In the genomic region with DNA sequence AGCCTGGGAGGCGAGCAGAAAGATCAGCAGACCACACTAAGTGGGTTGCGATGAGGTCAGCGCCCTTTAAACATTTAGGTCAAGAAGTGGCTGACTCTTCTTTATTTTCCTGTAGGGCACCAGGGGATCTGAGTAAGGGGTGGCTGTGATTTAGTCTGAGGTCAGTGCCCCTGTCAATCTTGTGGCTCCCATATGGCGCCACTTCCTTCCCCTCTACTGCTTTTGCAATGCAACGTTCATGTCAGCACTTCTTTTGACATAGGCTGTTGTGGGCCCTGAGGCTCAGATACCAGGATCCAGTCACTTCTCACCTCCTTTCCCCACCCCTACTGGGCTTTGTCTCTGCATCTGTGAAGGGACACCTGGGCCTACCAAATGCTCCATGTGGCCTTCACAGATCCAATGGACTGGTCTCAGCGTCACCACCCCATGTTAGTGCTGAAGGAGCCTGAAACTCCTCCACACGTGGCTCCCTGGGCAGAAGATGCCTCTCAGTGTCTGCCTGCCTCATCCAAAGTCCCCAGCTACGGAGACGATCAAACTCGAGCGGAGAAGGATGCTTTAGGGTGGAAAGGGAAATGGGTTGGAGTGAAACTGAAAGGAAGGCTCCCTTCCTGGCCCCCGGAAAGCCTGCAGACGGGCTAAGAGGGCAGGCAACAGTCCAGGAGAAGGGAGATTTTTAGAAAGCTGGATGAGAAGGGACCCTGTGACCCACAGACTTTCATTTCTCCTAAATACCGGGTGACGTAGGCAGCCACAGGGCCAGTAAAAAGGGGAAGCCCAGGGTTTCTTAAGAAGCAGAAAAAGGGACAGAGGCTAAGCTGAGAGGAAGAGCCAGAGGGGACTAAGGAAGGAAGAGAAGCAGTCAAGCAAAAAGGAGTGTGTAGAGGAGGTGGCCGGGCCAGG, we compare ENCODE assay signal across 8 mouse cellular contexts. TPM values are rescaled to one million over a fixed set of nuclear protein-coding genes. Genes with fewer than 3 reads are reported as not detected.
A peak's percentile ranks its signal among the peaks of the same experiment; 100 is the strongest.
DNase-seq lines count a peak whose midpoint lies in the region; ATAC-seq and TF ChIP-seq lines count a peak whose summit lies in the region.

No protein-coding gene starts in this region.

- TF ChIP-seq CTCF in cortical plate, adult 2 months (IDR thresholded peaks at IDR 0.05; ENCODE audit: extremely low read depth, insufficient read depth, low read length), result no peak

- peak overlapping the region; percentile 82 for H3K27ac ChIP-seq in cortical plate, adult 2 months (ENCODE audit: insufficient read depth, low read length)
- no peak overlapping the region; the same call in 1 of the 2 replicates for H3K27ac ChIP-seq in kidney, embryonic 16.5 days (ENCODE audit: low read length)

- no peaks in the 10 kb centered on the region for H3K4me1 ChIP-seq in cortical plate, adult 2 months (ENCODE audit: control insufficient read depth, insufficient read depth, low read length)
- peaks cover 17% of the 10 kb centered on the region for H3K4me1 ChIP-seq in kidney, embryonic 16.5 days (ENCODE audit: insufficient read depth, low read length)

- 46% methylated on average over 16 of the region's 16 CpGs for WGBS in kidney, embryonic 16.5 days

- peak overlapping the region; percentile 8; the same call in 1 of the 2 replicates for H3K4me2 ChIP-seq in kidney, embryonic 16.5 days (replicated peaks; ENCODE audit: low read depth, low read length)

- no peaks in the 10 kb centered on the region for H3K27me3 ChIP-seq in kidney, embryonic 16.5 days (ENCODE audit: insufficient read depth, low read length)

- no peak for TF ChIP-seq POLR2A in cortical plate, adult 2 months (IDR thresholded peaks at IDR 0.05; ENCODE audit: extremely low read depth, insufficient read depth, low read length)

- DNase-seq in gastrocnemius, adult 18-20 months (ENCODE audit: low spot score), result peak; percentile 29
- DNase-seq in gastrocnemius, postnatal 4 days (ENCODE audit: low spot score in 2 of 2), result no peak
- DNase-seq in cerebellum, adult 18-20 months, result no peak
- no peak for DNase-seq in thymus, postnatal 10 days (ENCODE audit: low spot score in 2 of 2)
- DNase-seq in left cerebral cortex, adult 8-10 months (ENCODE audit: low spot score in 2 of 2), result no peak

- H3K9ac ChIP-seq in kidney, embryonic 16.5 days (replicated peaks; ENCODE audit: low read length), result no peak overlapping the region; the same call in 1 of the 2 replicates

- peak; percentile 22; the same call in 1 of the 2 replicates for ATAC-seq in kidney, embryonic 16.5 days (ENCODE audit: low FRiP score, low TSS enrichment)
- peak; percentile 82 for ATAC-seq in megakaryocyte, adult 5-6 weeks (ENCODE audit: poor library complexity, severe bottlenecking)

- H3K9me3 ChIP-seq in kidney, embryonic 16.5 days (ENCODE audit: low read length), result no peaks in the 10 kb centered on the region

- no peaks in the 10 kb centered on the region for H3K36me3 ChIP-seq in kidney, embryonic 16.5 days (ENCODE audit: insufficient read depth, low read length)

- no peak overlapping the region for H3K4me3 ChIP-seq in cortical plate, adult 2 months (ENCODE audit: insufficient read depth, low read length)
- no peak overlapping the region for H3K4me3 ChIP-seq in kidney, embryonic 16.5 days (ENCODE audit: low read length)

RNA-seq across cellular contexts. Expression of a gene that starts 2.4 kb away (rescaled TPM):
- under 1 TPM; 0.23 to 0.55 TPM for total RNA-seq in gastrocnemius, adult 18-20 months (2021)
- total RNA-seq in gastrocnemius, postnatal 4 days (2021), result 1 to 10 TPM; 1.5 TPM
- 1.3 and 2.3 TPM in 2 replicates for polyA plus RNA-seq in cortical plate, adult 2 months (2012; rRNA removed)
- 0.54 and 0.85 TPM in 2 replicates for polyA plus RNA-seq in kidney, embryonic 16.5 days (2015; fragmentation: Nextera tagmentation; extraction: Ambion mirVana)
- total RNA-seq in megakaryocyte, adult 5-6 weeks (2015), result 31.4 and 31.6 TPM in 2 replicates
- total RNA-seq in megakaryocyte, adult 5-6 weeks (2017), result 18.0 and 20.2 TPM in 2 replicates
- total RNA-seq in left cerebral cortex, adult 8-10 months (2022), result 10 to 100 TPM in 1 of 4 experiments, 1 to 10 TPM in 3; 1.2 to 11.7 (median 3.9) TPM

RNA-seq across cellular contexts. Expression of a gene that starts 12.1 kb away (rescaled TPM):
- not detected for total RNA-seq in gastrocnemius, adult 18-20 months (2021)
- total RNA-seq in gastrocnemius, postnatal 4 days (2021), result under 1 TPM; 0.21 to 0.32 TPM
- 5.8 and 6.0 TPM in 2 replicates for polyA plus RNA-seq in cortical plate, adult 2 months (2012; rRNA removed)
- 0.13 TPM in 1 of 2 replicates, not detected in the other for polyA plus RNA-seq in kidney, embryonic 16.5 days (2015; fragmentation: Nextera tagmentation; extraction: Ambion mirVana)
- 1.0 TPM in 1 of 2 replicates, not detected in the other for total RNA-seq in megakaryocyte, adult 5-6 weeks (2015)
- 0.26 and 0.37 TPM in 2 replicates for total RNA-seq in megakaryocyte, adult 5-6 weeks (2017)
- 1 to 10 TPM; 1.5 to 4.1 (median 2.2) TPM for total RNA-seq in left cerebral cortex, adult 8-10 months (2022)

RNA-seq across cellular contexts. Expression of a gene that starts 27.8 kb away (rescaled TPM):
- total RNA-seq in gastrocnemius, adult 18-20 months (2021), result 1 to 10 TPM; 3.0 to 3.4 TPM
- 10 to 100 TPM; 47.1 to 56.1 TPM for total RNA-seq in gastrocnemius, postnatal 4 days (2021)
- 200 and 216 TPM in 2 replicates for polyA plus RNA-seq in cortical plate, adult 2 months (2012; rRNA removed)
- polyA plus RNA-seq in kidney, embryonic 16.5 days (2015; fragmentation: Nextera tagmentation; extraction: Ambion mirVana), result 88.6 and 94.4 TPM in 2 replicates
- total RNA-seq in megakaryocyte, adult 5-6 weeks (2015), result 0.11 and 0.21 TPM in 2 replicates
- total RNA-seq in megakaryocyte, adult 5-6 weeks (2017), result 0.33 and 0.70 TPM in 2 replicates
- total RNA-seq in left cerebral cortex, adult 8-10 months (2022), result 100 to 1,000 TPM; 218 to 239 (median 228) TPM

RNA-seq across cellular contexts. Expression of a gene that starts 39.8 kb away (rescaled TPM):
- 100 to 1,000 TPM; 208 to 227 TPM for total RNA-seq in gastrocnemius, adult 18-20 months (2021)
- 100 to 1,000 TPM; 191 to 193 TPM for total RNA-seq in gastrocnemius, postnatal 4 days (2021)
- polyA plus RNA-seq in cortical plate, adult 2 months (2012; rRNA removed), result 61.9 and 63.5 TPM in 2 replicates
- polyA plus RNA-seq in kidney, embryonic 16.5 days (2015; fragmentation: Nextera tagmentation; extraction: Ambion mirVana), result 115 and 118 TPM in 2 replicates
- total RNA-seq in megakaryocyte, adult 5-6 weeks (2015), result 76.9 and 81.2 TPM in 2 replicates
- total RNA-seq in megakaryocyte, adult 5-6 weeks (2017), result 74.7 and 80.9 TPM in 2 replicates
- 10 to 100 TPM; 45.0 to 48.1 (median 45.5) TPM for total RNA-seq in left cerebral cortex, adult 8-10 months (2022)

RNA-seq across cellular contexts. Expression of a gene that starts 53.1 kb away (rescaled TPM):
- 100 to 1,000 TPM; 148 TPM for total RNA-seq in gastrocnemius, adult 18-20 months (2021)
- 100 to 1,000 TPM; 313 to 325 TPM for total RNA-seq in gastrocnemius, postnatal 4 days (2021)
- polyA plus RNA-seq in cortical plate, adult 2 months (2012; rRNA removed), result 219 and 221 TPM in 2 replicates
- 47.6 and 51.3 TPM in 2 replicates for polyA plus RNA-seq in kidney, embryonic 16.5 days (2015; fragmentation: Nextera tagmentation; extraction: Ambion mirVana)
- total RNA-seq in megakaryocyte, adult 5-6 weeks (2015), result 34.1 and 36.1 TPM in 2 replicates
- 69.0 and 76.2 TPM in 2 replicates for total RNA-seq in megakaryocyte, adult 5-6 weeks (2017)
- 100 to 1,000 TPM; 196 to 220 (median 207) TPM for total RNA-seq in left cerebral cortex, adult 8-10 months (2022)

Comparison
In these comparisons a context has a peak if more than half of its experiments do, and no peak if none do; other contexts are left out.
1. RNA of a gene that starts 27.8 kb away (total RNA-seq): 218 to 239 TPM in left cerebral cortex, adult 8-10 months and 47.1 to 56.1 TPM in gastrocnemius, postnatal 4 days; 3.0 to 3.4 TPM in gastrocnemius, adult 18-20 months and 0.11 to 0.70 TPM in megakaryocyte, adult 5-6 weeks; every median in the first group is over 10 times any median in the second.